Mouse (Mus musculus) testis, adult 2 months (tissue): Measurements from ENCODE around the gene Sec24b. TPM values are rescaled to one million over a fixed set of nuclear protein-coding genes. Genes with fewer than 3 reads are reported as not detected.

ENCODE experiments used
- H3K27ac ChIP-seq: fragments of 200-500 bp; 2 replicates; pipeline ENCODE4 v1.5.1; 2012; ENCODE audit warnings: low read depth, low read length; ENCODE audit not compliant: control insufficient read depth, insufficient read depth
- H3K27me3 ChIP-seq: fragments of 200-500 bp; 2 replicates; pipeline ENCODE4 v1.6.1; 2012; ENCODE audit warnings: mild to moderate bottlenecking, low read length, moderate library complexity; ENCODE audit not compliant: control insufficient read depth, insufficient read depth
- H3K36me3 ChIP-seq: fragments of 200-500 bp; 2 replicates; pipeline ENCODE4 v1.6.1; 2012; ENCODE audit warnings: mild to moderate bottlenecking, low read length; ENCODE audit not compliant: control insufficient read depth, insufficient read depth
- H3K4me1 ChIP-seq: fragments of 200-500 bp; 2 replicates; pipeline ENCODE4 v1.6.1; 2012; ENCODE audit warnings: low read length; ENCODE audit not compliant: control insufficient read depth, insufficient read depth
- H3K4me3 ChIP-seq: fragments of 200-500 bp; 2 replicates; pipeline ENCODE4 v1.5.1; 2012; ENCODE audit warnings: low read depth, mild to moderate bottlenecking, low read length, moderate library complexity, mixed read lengths; ENCODE audit not compliant: control insufficient read depth
- CTCF ChIP-seq: fragments of 200-500 bp; IDR thresholded peaks from 2 replicates; pipeline ENCODE4 v1.5.1; 2012; ENCODE audit warnings: low read depth, mild to moderate bottlenecking, inconsistent platforms, low read length, moderate library complexity; ENCODE audit not compliant: control insufficient read depth, insufficient read depth, insufficient replicate concordance
- POLR2A ChIP-seq: fragments of 200-500 bp; IDR thresholded peaks from 2 replicates; pipeline ENCODE4 v1.6.1; 2012; ENCODE audit warnings: low read depth, mild to moderate bottlenecking, inconsistent platforms, low read length, moderate library complexity; ENCODE audit not compliant: control insufficient read depth
- polyA plus RNA-seq: library from polyadenylated mRNA; depleted of rRNA; stranded (reverse); fragments of >200 nt; gene quantifications from 2 replicates; pipeline ENCODE4 v1.2.3, GENCODE M21; 2012; rRNA removed

The Sec24b gene
- polyA plus RNA-seq, 1 experiment: 168 TPM

- H3K27me3 ChIP-seq: no peaks in the 10 kb centered on the region
- no peak overlapping the region for H3K27ac ChIP-seq
- no peak overlapping the region for H3K4me3 ChIP-seq
- H3K4me1 ChIP-seq: peaks cover 3% of the 10 kb centered on the region
- H3K36me3 ChIP-seq: no peaks in the 10 kb centered on the region
- TF ChIP-seq CTCF (no peak), POLR2A (no peak)
Observed at GRCm38 (mm10) chr3:129939058-129939457, 122.3 kb downstream of the Sec24b start.

GRCm38 (mm10) chr3:129937848-129938247 lies 123.5 kb downstream of the Sec24b start:
- no peak overlapping the region for H3K4me3 ChIP-seq
- H3K27ac ChIP-seq: no peak overlapping the region
- no peaks in the 10 kb centered on the region for H3K36me3 ChIP-seq
- no peaks in the 10 kb centered on the region for H3K27me3 ChIP-seq
- H3K4me1 ChIP-seq: peaks cover 3% of the 10 kb centered on the region
- no peak for TF ChIP-seq CTCF
- TF ChIP-seq POLR2A: no peak

GRCm38 (mm10) chr3:129936561-129936960 lies 124.8 kb downstream of the Sec24b start:
- no peak for TF ChIP-seq CTCF
- no peak for TF ChIP-seq POLR2A
- Histone ChIP-seq H3K36me3 (no peaks in the 10 kb centered on the region), H3K27me3 (no peaks in the 10 kb centered on the region), H3K4me3 (no peak overlapping the region), H3K27ac (no peak overlapping the region), H3K4me1 (peaks cover 3% of the 10 kb centered on the region)

Other genes with a start within 250 kb of the Sec24b start
- 0.28 and 0.42 TPM in 2 replicates for gene Rrh, start 239.0 kb downstream of the Sec24b start, polyA plus RNA-seq
- 43.1 and 49.6 TPM in 2 replicates for gene Gar1, start 230.2 kb downstream of the Sec24b start, polyA plus RNA-seq
- gene Cfi, start 225.7 kb downstream of the Sec24b start, polyA plus RNA-seq: 0.14 and 0.20 TPM in 2 replicates
- gene Pla2g12a, start 182.9 kb downstream of the Sec24b start, polyA plus RNA-seq: 75.4 and 94.8 TPM in 2 replicates
- gene Casp6, start 160.1 kb downstream of the Sec24b start, polyA plus RNA-seq: 15.9 and 17.9 TPM in 2 replicates
- gene Mcub, start 91.3 kb downstream of the Sec24b start, polyA plus RNA-seq: 2.5 and 3.5 TPM in 2 replicates
- gene Col25a1, start 69.9 kb upstream of the Sec24b start, polyA plus RNA-seq: 1.5 and 1.9 TPM in 2 replicates